Mouse (Mus musculus) heart, embryonic 12.5 days (tissue): ENCODE measurements at regions not wholly inside any gene's neighbourhood (a gene's known extent, or its start where the extent isn't known, plus 50 kb on each side); places are given as distances from the start of the nearest gene placed in this dataset.

Experiments used
- ATAC-seq: fragments of 200-750 bp; cut with Nextera tagmentation; 2 replicates; pipeline ENCODE4 v1.8.0; 2017; ENCODE audit warnings: moderate TSS enrichment, moderate library complexity; ENCODE audit not compliant: insufficient number of reproducible peaks, low FRiP score
- H3K27ac ChIP-seq: fragments of 300-500 bp; sonication (generic); 2 replicates; pipeline ENCODE4 v1.5.1; 2016; ENCODE audit warnings: mild to moderate bottlenecking, moderate library complexity; ENCODE audit not compliant: poor library complexity, severe bottlenecking
- H3K27me3 ChIP-seq: fragments of 300-500 bp; sonication (generic); replicated peaks from 2 replicates; pipeline ENCODE4 v1.6.1; 2016; ENCODE audit warnings: mild to moderate bottlenecking, moderate library complexity
- H3K36me3 ChIP-seq: fragments of 300-500 bp; sonication (generic); 2 replicates; pipeline ENCODE4 v1.6.1; 2016; ENCODE audit warnings: mild to moderate bottlenecking, moderate library complexity
- H3K4me1 ChIP-seq: fragments of 300-500 bp; sonication (generic); replicated peaks from 2 replicates; pipeline ENCODE4 v1.6.1; 2016; ENCODE audit warnings: mild to moderate bottlenecking
- H3K4me2 ChIP-seq: fragments of 300-500 bp; sonication (generic); 2 replicates; pipeline ENCODE4 v1.6.1; 2016; ENCODE audit warnings: mild to moderate bottlenecking, moderate library complexity
- H3K4me3 ChIP-seq: fragments of 300-500 bp; sonication (generic); 2 replicates; pipeline ENCODE4 v1.5.1; 2016; ENCODE audit warnings: mild to moderate bottlenecking
- H3K9ac ChIP-seq: fragments of 300-500 bp; sonication (generic); 2 replicates; pipeline ENCODE4 v1.6.1; 2016; ENCODE audit warnings: mild to moderate bottlenecking, moderate library complexity
- H3K9me3 ChIP-seq: fragments of 300-500 bp; sonication (generic); replicated peaks from 2 replicates; pipeline ENCODE4 v1.6.1; 2016; ENCODE audit warnings: mild to moderate bottlenecking, moderate library complexity
- WGBS: fragments of 180-500 bp; shearing (Covaris S2); methylation state at CpG from one replicate; pipeline ENCODE4 v1.1.7; 2016; 5-methylcytosine and 5-hydroxymethylcytosine counted together

DNA sequence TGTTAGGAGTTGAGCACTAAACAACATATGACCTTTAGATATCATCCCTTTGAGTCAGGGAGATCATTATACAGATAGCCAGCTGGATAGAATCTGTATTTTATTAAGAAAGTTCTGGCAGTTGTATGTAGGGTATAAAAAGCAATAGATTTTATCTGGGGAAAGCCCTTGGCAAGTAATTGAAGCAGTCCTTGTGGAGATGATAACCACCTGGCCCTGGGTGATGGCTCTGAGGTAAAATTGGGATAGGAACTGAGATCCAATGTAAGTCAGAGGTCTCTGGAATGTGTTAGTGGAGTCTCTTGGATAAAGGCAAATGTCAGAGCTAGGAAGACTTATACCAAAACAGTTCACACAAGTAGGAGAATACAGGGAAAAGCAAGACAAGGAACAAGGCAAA is 1547.0 kb upstream of the Slc10a2 start:
- no peak overlapping the region for H3K4me3 ChIP-seq
- no peaks in the 10 kb centered on the region for H3K4me1 ChIP-seq
- H3K9me3 ChIP-seq = no peaks in the 10 kb centered on the region
- no peak overlapping the region for H3K9ac ChIP-seq
- no peaks in the 10 kb centered on the region for H3K36me3 ChIP-seq
- no peaks in the 10 kb centered on the region for H3K27me3 ChIP-seq
- H3K4me2 ChIP-seq = no peak overlapping the region
- H3K27ac ChIP-seq = no peak overlapping the region
- ATAC-seq = no peak

DNA sequence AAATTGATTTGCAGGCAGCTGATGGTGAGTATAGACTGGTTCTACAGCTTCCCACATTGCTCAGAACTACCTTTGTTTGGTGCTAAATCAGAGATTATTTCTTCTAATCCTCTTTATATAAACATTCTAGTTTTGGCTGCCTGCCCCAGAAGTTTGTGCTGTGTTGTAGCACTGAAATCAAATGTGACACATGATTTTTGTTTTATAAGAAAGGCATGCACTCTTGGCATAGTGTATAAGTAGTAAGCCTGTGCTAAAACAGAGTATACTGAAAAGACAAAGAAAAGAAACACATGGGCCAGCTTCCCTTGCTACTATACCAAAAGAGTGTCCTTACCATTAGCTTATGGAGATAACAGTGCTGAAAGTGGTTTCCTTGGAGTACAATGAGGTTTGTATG is 1542.9 kb upstream of the Slc10a2 start:
- Histone ChIP-seq H3K9ac (no peak overlapping the region), H3K4me1 (no peaks in the 10 kb centered on the region), H3K4me3 (no peak overlapping the region), H3K27ac (no peak overlapping the region), H3K4me2 (no peak overlapping the region), H3K27me3 (no peaks in the 10 kb centered on the region), H3K9me3 (no peaks in the 10 kb centered on the region), H3K36me3 (no peaks in the 10 kb centered on the region)
- no peak for ATAC-seq

DNA sequence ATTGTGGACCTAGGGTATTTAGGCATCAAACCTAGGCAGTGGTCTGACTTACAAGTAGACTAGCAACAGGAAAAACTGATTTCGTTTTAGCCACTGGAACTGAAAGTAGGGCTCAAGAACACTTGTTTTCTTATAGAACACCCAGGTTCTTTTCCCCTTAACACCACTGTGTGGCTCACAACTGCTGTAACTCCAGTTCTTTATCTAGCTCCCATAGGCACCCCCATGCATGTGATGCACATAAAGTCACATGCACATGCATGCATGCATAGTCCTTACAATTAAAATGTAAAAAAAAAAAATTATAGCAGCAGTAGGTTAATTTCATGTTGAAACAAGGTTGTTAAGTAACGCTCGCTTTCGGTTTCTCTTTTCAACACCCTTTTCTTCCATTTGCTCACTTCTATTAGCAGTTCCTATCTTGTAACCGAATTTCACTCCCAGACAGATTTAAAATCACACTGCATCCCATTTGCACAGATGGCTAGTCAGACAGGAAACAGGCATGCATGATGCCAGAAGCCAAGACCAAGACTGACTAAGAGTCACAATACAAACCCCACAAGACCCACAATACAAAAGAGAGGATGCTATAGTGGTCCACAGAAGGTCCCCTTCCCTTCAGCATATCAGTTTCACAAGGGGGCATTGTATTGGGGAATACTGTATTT is 1540.3 kb upstream of the Slc10a2 start:
- H3K36me3 ChIP-seq = no peaks in the 10 kb centered on the region
- WGBS = 68% methylated on average over 5 of the region's 5 CpGs
- no peak overlapping the region for H3K4me3 ChIP-seq
- H3K9ac ChIP-seq = no peak overlapping the region
- H3K27me3 ChIP-seq = no peaks in the 10 kb centered on the region
- H3K4me1 ChIP-seq = no peaks in the 10 kb centered on the region
- no peak overlapping the region for H3K27ac ChIP-seq
- ATAC-seq = no peak
- H3K9me3 ChIP-seq = no peaks in the 10 kb centered on the region
- no peak overlapping the region for H3K4me2 ChIP-seq

DNA sequence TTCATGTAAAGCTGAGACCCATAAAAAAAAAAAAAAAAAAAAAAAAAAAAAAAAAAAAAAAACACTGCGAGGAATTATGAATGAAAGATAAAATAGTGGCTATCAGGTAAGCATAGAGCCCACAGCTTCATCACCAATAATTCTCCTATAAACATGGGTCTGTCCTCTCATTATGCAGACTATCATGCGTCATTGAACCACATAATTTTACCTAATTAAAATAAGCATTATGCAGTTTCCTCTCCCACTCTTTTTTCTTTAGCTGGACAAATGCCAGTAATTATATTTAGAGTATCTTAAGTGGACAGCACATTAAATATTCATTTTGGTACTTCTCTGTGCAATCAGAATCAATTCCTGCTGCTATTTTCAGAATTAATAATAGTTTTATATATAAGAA is 1539.2 kb upstream of the Slc10a2 start:
- Histone ChIP-seq H3K36me3 (no peaks in the 10 kb centered on the region), H3K4me3 (no peak overlapping the region), H3K27me3 (no peaks in the 10 kb centered on the region), H3K4me2 (no peak overlapping the region), H3K4me1 (no peaks in the 10 kb centered on the region), H3K9me3 (no peaks in the 10 kb centered on the region), H3K9ac (no peak overlapping the region), H3K27ac (no peak overlapping the region)
- ATAC-seq = no peak
- 80% methylated on average over 2 of the region's 2 CpGs for WGBS

DNA sequence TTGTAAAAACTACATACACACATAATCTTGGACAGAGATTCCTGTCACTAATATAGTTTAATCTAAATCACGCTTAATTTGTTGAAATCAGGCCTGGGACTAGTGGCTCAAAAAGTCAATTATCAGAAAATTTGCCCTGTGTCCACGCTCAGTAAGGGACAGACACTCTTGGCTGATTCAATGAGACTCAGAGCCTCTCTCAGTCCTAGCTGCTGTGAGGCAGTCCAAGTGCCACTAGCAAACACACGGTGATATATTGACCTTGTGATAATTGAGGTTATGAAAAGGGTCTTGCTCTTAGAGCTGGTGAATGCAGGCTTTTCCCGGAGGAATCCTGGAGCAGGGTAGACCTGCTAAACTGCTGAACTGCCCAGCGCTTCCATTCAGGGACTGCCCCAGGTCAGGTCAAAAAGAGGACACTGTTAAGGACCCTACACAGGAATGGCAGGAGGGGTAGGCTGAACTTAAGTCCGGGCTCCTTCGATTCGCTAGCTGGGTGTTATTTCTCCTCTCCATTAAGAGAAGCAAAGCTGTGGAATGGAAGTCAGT is 1521.9 kb upstream of the Slc10a2 start:
- no peak overlapping the region for H3K4me2 ChIP-seq
- no peak overlapping the region for H3K27ac ChIP-seq
- H3K9ac ChIP-seq = no peak overlapping the region
- no peaks in the 10 kb centered on the region for H3K27me3 ChIP-seq
- H3K4me1 ChIP-seq = no peaks in the 10 kb centered on the region
- ATAC-seq = no peak
- no peak overlapping the region for H3K4me3 ChIP-seq
- no peaks in the 10 kb centered on the region for H3K36me3 ChIP-seq
- WGBS = 69% methylated on average over 8 of the region's 8 CpGs
- H3K9me3 ChIP-seq = no peaks in the 10 kb centered on the region

DNA sequence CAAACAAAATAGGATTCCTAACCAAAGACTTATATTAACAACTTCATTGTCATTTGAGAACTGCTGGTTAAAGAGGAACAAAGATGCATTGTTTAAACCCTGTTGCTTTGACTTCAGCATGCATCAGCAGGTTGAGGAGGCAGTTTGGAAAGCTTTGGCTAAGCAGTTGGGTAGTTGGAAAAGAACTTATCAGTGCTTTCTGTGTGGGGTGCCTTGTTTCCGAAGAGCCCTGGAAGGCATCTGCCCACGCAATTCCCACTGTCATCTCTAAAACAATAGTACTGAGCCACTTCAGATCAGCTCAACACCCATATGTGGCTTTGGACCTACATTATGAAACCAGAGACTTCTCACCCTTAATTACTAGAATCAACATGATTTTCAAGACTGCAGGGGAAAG is 1503.7 kb upstream of the Slc10a2 start:
- Histone ChIP-seq H3K9me3 (no peaks in the 10 kb centered on the region), H3K9ac (no peak overlapping the region), H3K36me3 (no peaks in the 10 kb centered on the region), H3K4me3 (no peak overlapping the region), H3K27me3 (no peaks in the 10 kb centered on the region), H3K4me2 (no peak overlapping the region), H3K27ac (no peak overlapping the region), H3K4me1 (peaks cover 4% of the 10 kb centered on the region; the same call in 1 of the 2 replicates)
- ATAC-seq = no peak
- WGBS = 17% methylated on average over 2 of the region's 2 CpGs

DNA sequence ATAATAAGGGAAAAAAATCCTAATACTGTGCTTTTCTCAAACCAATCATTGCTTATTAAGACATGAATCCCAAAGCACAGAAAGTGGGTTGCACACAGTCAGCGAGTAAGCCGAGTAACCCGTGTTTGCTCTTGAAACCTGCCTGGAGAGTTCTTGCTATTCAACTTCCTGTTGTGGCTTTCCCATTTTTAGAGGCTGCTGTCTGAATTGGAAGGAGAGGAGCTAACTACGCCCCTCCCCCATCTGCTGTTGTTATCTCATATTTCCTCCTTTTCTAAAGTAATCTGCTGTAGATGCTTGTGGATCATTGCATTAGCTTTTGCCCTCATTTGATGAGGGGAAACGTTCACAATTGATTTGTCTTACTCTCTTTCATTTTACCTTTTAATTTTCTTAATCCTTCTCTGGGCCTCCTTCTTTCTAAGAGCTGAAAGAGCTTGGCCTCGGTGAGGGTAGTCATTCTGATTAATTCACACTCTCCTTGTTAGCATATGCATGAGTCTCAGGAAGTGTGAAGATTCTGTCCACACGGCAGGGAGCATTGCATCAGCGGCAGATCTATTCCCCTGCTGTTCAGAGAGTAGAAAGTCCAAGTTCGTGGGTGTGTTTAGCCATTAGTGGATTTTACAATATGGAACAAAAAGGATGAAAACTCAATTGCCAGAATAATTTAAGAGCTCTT is 1501.8 kb upstream of the Slc10a2 start:
- 26% methylated on average over 9 of the region's 9 CpGs for WGBS
- ATAC-seq = no peak
- no peak overlapping the region for H3K4me2 ChIP-seq
- H3K27me3 ChIP-seq = no peaks in the 10 kb centered on the region
- H3K4me3 ChIP-seq = no peak overlapping the region
- peaks cover 4% of the 10 kb centered on the region; the same call in 1 of the 2 replicates for H3K4me1 ChIP-seq
- no peaks in the 10 kb centered on the region for H3K9me3 ChIP-seq
- H3K36me3 ChIP-seq = no peaks in the 10 kb centered on the region
- H3K27ac ChIP-seq = no peak overlapping the region
- H3K9ac ChIP-seq = no peak overlapping the region

DNA sequence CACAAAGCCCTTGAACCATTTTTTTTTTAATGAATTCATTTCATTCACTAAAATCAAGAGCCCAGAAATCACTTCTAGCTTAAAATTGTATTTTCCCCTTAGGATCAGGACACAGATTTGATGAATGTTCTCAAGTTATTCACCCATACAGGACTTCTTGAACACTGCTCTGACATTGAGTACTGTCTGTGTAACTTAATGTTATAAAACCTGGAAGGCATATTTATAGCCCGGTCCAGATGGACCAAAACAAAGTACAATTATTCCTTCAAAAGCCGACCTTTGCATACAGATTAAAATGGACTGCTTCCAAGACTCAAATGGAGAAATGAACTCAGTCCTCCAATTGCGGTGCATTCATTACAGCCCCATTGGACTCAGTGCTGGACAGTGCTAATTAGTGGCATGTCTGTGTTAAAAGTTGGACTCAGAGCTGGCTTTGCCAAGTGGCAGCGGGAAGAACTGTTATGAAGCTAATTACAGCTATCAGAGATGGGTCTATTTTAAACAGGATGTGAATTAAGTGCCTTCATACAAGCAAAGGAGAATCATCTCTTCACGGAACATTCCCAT is 1499.2 kb upstream of the Slc10a2 start:
- Histone ChIP-seq H3K27ac (no peak overlapping the region), H3K4me3 (no peak overlapping the region), H3K4me2 (no peak overlapping the region), H3K36me3 (no peaks in the 10 kb centered on the region), H3K9ac (no peak overlapping the region), H3K4me1 (peaks cover 4% of the 10 kb centered on the region; the same call in 1 of the 2 replicates), H3K9me3 (no peaks in the 10 kb centered on the region), H3K27me3 (no peaks in the 10 kb centered on the region)
- no peak for ATAC-seq
- 78% methylated on average over 5 of the region's 5 CpGs for WGBS

DNA sequence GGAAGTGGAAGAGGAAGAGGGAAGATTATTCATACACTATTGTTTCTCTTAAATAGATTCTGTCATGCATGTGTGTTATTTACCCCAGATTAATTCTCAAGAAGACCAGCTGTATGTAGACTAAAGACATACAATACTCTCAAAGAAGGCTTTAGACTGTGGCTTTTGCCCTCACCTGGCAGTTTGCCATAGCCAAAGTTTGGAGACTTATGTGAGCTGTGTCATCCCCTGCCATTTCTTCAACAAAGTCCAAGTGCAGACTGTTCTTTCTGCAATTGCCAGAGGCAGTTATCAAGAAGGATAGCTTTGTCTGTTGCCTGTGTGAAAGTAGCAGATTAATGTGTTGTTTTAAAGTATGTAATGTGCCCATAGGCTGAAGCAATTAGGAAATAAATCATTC is 1485.0 kb upstream of the Slc10a2 start:
- H3K27me3 ChIP-seq = no peaks in the 10 kb centered on the region
- H3K4me3 ChIP-seq = no peak overlapping the region
- no peak overlapping the region for H3K27ac ChIP-seq
- no peak for ATAC-seq
- H3K4me1 ChIP-seq = no peaks in the 10 kb centered on the region
- no peaks in the 10 kb centered on the region for H3K36me3 ChIP-seq
- no peak overlapping the region for H3K9ac ChIP-seq
- no peaks in the 10 kb centered on the region for H3K9me3 ChIP-seq
- no peak overlapping the region for H3K4me2 ChIP-seq

DNA sequence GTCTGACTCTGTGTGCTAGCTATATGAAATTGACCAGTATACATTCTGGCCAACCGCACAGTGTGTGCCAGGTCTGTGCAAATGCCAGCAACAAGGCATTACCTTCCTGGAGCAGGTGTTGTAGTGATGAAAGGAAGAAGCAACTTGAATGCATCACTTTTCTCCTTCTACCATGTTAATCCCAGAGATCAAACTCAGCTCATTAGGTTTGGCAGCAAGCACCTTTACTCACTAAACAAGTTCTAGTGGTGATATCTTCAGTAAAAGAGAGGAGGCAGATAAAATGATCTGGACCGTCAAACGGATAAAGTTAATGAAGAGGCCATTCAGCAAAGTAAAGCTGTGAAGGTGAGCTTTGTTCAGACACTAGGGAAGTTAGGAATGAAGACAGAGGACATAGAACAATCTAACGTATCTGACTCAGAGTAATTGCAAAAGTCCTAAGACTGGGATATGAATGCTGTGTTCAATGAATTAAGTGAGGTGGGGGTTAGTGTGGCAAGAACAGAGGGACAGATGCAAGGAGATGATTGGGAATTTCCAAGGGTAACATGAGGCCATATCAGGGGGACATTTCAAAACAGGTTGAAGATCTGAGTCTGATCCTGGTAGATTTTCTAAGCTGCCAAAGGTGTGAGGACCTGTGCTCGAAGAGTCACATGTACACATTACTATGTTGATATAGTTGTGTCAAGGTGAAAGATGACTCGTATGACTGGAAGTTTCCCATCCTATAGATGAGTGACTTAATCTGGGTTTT is 1478.4 kb upstream of the Slc10a2 start:
- Histone ChIP-seq H3K9ac (no peak overlapping the region), H3K36me3 (no peaks in the 10 kb centered on the region), H3K27me3 (no peaks in the 10 kb centered on the region), H3K4me3 (no peak overlapping the region), H3K4me2 (no peak overlapping the region), H3K27ac (no peak overlapping the region), H3K4me1 (no peaks in the 10 kb centered on the region), H3K9me3 (no peaks in the 10 kb centered on the region)
- 76% methylated on average over 6 of the region's 6 CpGs for WGBS
- no peak for ATAC-seq

DNA sequence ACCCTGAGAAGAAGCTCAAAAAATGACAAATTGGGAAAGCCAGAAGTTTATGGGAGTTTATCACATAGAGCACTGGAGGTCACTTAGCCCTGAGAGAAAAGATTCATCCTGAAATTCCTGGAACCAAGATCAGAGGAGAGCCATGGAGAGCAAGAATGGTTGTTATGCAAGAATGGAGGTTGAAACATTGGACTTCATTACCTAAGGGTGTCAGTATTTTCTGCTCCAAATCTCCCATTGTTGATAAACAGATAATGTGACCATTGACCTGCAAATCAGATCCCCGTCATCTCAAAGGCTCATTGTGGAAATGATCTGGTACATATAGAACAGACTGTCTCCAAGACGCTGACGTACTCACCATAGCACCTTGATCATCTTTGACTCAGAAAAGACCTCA is 1477.6 kb upstream of the Slc10a2 start:
- Histone ChIP-seq H3K4me1 (no peaks in the 10 kb centered on the region), H3K9me3 (no peaks in the 10 kb centered on the region), H3K4me3 (no peak overlapping the region), H3K36me3 (no peaks in the 10 kb centered on the region), H3K4me2 (no peak overlapping the region), H3K9ac (no peak overlapping the region), H3K27me3 (no peaks in the 10 kb centered on the region), H3K27ac (no peak overlapping the region)
- 85% methylated on average over 3 of the region's 3 CpGs for WGBS
- ATAC-seq = no peak
